Mouse (Mus musculus): Measurements from ENCODE around the gene Prdm2. TPM values are rescaled to one million over a fixed set of nuclear protein-coding genes. Genes with fewer than 3 reads are reported as not detected.

Gene Prdm2
- total and polyA plus RNA-seq, 2 experiments from 2014 or later = 10.9 to 19.1 TPM

DNA sequence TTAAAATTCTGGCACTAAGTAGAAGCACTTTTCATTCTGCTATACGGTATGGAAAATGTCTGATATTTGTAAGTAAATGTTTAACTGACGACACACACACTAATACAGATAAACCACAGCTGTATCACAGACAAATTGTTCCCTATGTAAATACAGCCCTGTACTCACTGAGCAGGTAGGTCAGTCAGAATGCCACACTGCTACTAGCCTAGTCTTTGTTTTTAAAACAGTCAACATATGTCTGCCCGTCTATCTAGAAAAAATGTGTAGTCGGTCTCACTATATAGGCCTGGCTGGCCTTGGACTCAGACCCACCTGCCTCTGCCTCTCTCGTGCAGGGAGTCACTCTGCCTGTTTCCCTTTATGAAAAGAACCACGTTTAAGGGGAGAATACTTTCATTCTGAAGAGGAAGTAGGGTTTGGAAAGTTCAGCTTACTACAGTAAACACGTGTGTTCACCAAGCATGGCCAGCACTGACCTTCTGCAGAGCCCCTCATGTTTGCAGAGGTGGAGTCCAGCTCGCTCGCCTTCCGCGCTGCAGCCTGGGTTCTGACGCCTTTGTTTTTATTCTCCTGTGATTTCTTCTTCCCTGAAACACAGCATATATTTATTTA lies 71.0 kb downstream of the Prdm2 start:
- no peak overlapping the region for H3K4me2 ChIP-seq (ENCODE audit: low read depth, low read length, poor library complexity, severe bottlenecking)
- no peak for DNase-seq (ENCODE audit: low spot score)
- no peak for ATAC-seq (ENCODE audit: low FRiP score)
- no peak overlapping the region for H3K4me3 ChIP-seq (ENCODE audit: low read depth, low read length)
- H3K4me1 ChIP-seq (ENCODE audit: insufficient read depth, low read length) = no peaks in the 10 kb centered on the region
- H3K27me3 ChIP-seq (ENCODE audit: insufficient read depth, low read length) = no peaks in the 10 kb centered on the region
- no peaks in the 10 kb centered on the region for H3K9me3 ChIP-seq (ENCODE audit: low read length)
- no peak overlapping the region for H3K27ac ChIP-seq (ENCODE audit: low read depth, low read length)
- WGBS = 80% methylated on average over 12 of the region's 12 CpGs
- no peak overlapping the region for H3K9ac ChIP-seq (replicated peaks; ENCODE audit: low read length, poor library complexity, severe bottlenecking)
- 0 out of 2 replicates have a peak, but pooled peaks cover 2% of the 10 kb centered on the region for H3K36me3 ChIP-seq (ENCODE audit: insufficient read depth, low read length)
- TF ChIP-seq CTCF (IDR thresholded peaks at IDR 0.05) = no peak

DNA sequence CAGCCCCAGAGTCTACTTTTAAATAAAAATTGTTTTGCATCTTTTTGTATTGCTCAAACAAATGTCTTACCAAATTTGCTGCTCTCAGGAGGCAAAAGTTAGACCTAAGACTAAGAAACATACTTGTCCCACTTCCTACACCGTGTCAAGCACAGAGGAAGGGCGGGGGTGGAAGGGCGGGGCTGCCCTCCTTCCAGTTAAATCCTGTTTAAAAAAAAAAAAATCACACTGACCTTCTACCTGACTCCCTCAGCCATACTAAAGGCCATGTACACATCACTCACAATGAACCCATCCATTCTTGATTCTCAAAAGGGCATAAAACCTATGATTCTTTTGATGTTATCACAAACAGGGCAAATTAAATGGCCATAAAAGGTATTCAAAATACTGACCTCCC lies 71.9 kb downstream of the Prdm2 start:
- Histone ChIP-seq H3K9me3 (ENCODE audit: low read length) (no peaks in the 10 kb centered on the region), H3K9ac (replicated peaks; ENCODE audit: low read length, poor library complexity, severe bottlenecking) (no peak overlapping the region), H3K27ac (ENCODE audit: low read depth, low read length) (no peak overlapping the region), H3K27me3 (ENCODE audit: insufficient read depth, low read length) (no peaks in the 10 kb centered on the region), H3K4me2 (ENCODE audit: low read depth, low read length, poor library complexity, severe bottlenecking) (no peak overlapping the region), H3K4me1 (ENCODE audit: insufficient read depth, low read length) (no peaks in the 10 kb centered on the region), H3K36me3 (ENCODE audit: insufficient read depth, low read length) (peaks cover 3% of the 10 kb centered on the region), H3K4me3 (ENCODE audit: low read depth, low read length) (no peak overlapping the region)
- DNase-seq (ENCODE audit: low spot score) = no peak
- no peak for TF ChIP-seq CTCF (IDR thresholded peaks at IDR 0.05)
- WGBS = 91% methylated on average over 3 of the region's 3 CpGs
- ATAC-seq (ENCODE audit: low FRiP score) = no peak

DNA sequence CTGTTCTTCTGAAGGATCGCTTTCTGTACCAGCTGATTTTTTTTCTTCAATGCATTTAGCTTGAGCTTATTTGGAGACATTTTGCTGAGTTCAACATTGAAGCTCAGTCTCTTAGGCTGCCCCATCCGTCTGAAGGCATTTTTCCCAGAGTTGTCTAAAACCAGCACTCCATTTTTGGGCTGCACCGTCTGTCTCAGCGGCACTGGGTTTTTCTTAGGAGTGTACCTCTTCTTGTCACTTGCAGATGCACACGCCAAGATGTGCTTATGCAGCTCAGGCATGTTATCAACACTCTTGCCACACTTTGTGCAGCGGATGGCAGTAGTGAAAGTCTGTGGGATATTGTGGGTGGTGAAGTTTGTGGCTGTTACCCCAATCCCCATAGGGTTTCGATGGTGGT lies 80.4 kb downstream of the Prdm2 start:
- Histone ChIP-seq H3K9me3 (ENCODE audit: low read length) (no peaks in the 10 kb centered on the region), H3K27ac (ENCODE audit: low read depth, low read length) (no peak overlapping the region), H3K36me3 (ENCODE audit: insufficient read depth, low read length) (peaks cover 55% of the 10 kb centered on the region), H3K27me3 (ENCODE audit: insufficient read depth, low read length) (no peaks in the 10 kb centered on the region), H3K4me3 (ENCODE audit: low read depth, low read length) (no peak overlapping the region), H3K9ac (replicated peaks; ENCODE audit: low read length, poor library complexity, severe bottlenecking) (no peak overlapping the region), H3K4me1 (ENCODE audit: insufficient read depth, low read length) (no peaks in the 10 kb centered on the region), H3K4me2 (ENCODE audit: low read depth, low read length, poor library complexity, severe bottlenecking) (no peak overlapping the region)
- no peak for TF ChIP-seq CTCF (IDR thresholded peaks at IDR 0.05)
- ATAC-seq (ENCODE audit: low FRiP score) (no peak), DNase-seq (ENCODE audit: low spot score) (no peak)
- 94% methylated on average over 7 of the region's 7 CpGs for WGBS

DNA sequence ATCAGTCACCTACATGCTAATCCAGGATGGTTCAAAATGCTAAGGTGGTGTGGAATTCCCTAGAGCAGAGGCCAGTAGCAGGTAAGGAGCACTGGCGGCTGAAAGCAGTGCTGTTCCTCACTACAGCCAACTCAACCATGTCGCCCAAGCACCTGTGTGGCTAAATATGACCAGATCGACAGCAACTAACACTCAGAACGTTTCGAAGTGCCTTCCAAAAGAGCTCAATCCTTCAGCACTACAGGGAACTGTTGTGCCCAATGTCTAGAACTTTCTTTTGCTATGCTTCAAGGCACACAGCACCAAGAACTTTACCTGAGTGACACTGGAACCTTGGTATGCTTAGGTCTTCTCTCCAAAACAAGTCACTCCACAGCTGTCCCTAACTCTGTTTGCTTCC lies 82.4 kb downstream of the Prdm2 start:
- DNase-seq (ENCODE audit: low spot score) = no peak
- no peak for ATAC-seq (ENCODE audit: low FRiP score)
- Histone ChIP-seq H3K9ac (replicated peaks; ENCODE audit: low read length, poor library complexity, severe bottlenecking) (no peak overlapping the region), H3K4me2 (ENCODE audit: low read depth, low read length, poor library complexity, severe bottlenecking) (no peak overlapping the region), H3K27ac (ENCODE audit: low read depth, low read length) (no peak overlapping the region), H3K27me3 (ENCODE audit: insufficient read depth, low read length) (no peaks in the 10 kb centered on the region), H3K4me1 (ENCODE audit: insufficient read depth, low read length) (no peaks in the 10 kb centered on the region), H3K4me3 (ENCODE audit: low read depth, low read length) (no peak overlapping the region), H3K9me3 (ENCODE audit: low read length) (no peaks in the 10 kb centered on the region), H3K36me3 (ENCODE audit: insufficient read depth, low read length) (peaks cover 54% of the 10 kb centered on the region)
- TF ChIP-seq CTCF (IDR thresholded peaks at IDR 0.05) = no peak
- 94% methylated on average over 5 of the region's 5 CpGs for WGBS

DNA sequence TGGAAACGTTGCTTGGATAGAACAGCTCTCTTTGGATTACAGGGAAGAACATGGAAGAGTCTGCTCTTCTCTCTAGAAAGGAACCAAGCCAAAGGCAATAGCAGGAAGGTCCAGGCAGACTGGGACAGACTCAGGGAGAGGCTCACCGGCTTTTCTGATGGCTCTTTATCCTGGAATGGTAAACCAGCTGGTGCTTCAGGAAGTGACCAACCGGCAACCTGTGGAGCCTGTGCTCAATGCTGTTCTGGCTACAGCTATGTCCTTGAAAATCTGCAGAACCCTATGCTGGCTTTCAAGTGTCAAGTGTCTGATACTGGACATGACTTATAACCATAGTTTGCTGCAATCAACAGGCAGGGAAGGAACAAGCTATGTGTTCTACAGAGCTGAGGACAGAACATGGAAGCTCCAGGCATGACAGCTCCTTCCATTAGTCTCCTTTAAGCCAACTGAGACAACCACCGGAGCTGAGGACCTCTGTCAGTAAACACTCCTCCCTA lies 83.5 kb downstream of the Prdm2 start:
- ATAC-seq (ENCODE audit: low FRiP score) (no peak), DNase-seq (ENCODE audit: low spot score) (no peak)
- Histone ChIP-seq H3K27ac (ENCODE audit: low read depth, low read length) (no peak overlapping the region), H3K9me3 (ENCODE audit: low read length) (no peaks in the 10 kb centered on the region), H3K27me3 (ENCODE audit: insufficient read depth, low read length) (no peaks in the 10 kb centered on the region), H3K4me2 (ENCODE audit: low read depth, low read length, poor library complexity, severe bottlenecking) (no peak overlapping the region), H3K4me3 (ENCODE audit: low read depth, low read length) (no peak overlapping the region), H3K4me1 (ENCODE audit: insufficient read depth, low read length) (no peaks in the 10 kb centered on the region), H3K9ac (replicated peaks; ENCODE audit: low read length, poor library complexity, severe bottlenecking) (no peak overlapping the region), H3K36me3 (ENCODE audit: insufficient read depth, low read length) (peaks cover 43% of the 10 kb centered on the region)
- no peak for TF ChIP-seq CTCF (IDR thresholded peaks at IDR 0.05)
- WGBS = 88% methylated on average over 4 of the region's 4 CpGs

DNA sequence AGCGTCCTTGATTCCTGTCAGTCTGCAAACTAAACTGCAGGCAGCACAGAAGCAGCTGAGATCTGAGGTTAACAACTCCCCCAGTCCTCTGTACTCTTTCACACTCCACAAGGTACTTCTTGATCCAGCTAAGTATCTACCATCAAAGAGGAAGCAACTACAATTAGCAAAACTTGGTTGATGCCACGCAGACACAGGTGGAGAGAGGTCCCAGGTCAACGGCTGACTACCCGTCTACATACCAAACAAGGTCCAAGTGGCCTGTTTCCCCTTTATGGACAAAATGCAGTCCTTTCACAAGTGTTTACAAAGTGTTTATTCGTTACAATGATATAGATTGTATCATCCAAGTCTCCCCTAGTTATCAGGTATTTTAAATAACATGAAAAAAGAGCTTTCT lies 85.6 kb downstream of the Prdm2 start:
- Histone ChIP-seq H3K9me3 (ENCODE audit: low read length) (no peaks in the 10 kb centered on the region), H3K27me3 (ENCODE audit: insufficient read depth, low read length) (no peaks in the 10 kb centered on the region), H3K27ac (ENCODE audit: low read depth, low read length) (no peak overlapping the region), H3K4me1 (ENCODE audit: insufficient read depth, low read length) (no peaks in the 10 kb centered on the region), H3K9ac (replicated peaks; ENCODE audit: low read length, poor library complexity, severe bottlenecking) (no peak overlapping the region), H3K4me2 (ENCODE audit: low read depth, low read length, poor library complexity, severe bottlenecking) (no peak overlapping the region), H3K4me3 (ENCODE audit: low read depth, low read length) (no peak overlapping the region), H3K36me3 (ENCODE audit: insufficient read depth, low read length) (peaks cover 22% of the 10 kb centered on the region)
- ATAC-seq (ENCODE audit: low FRiP score) (no peak), DNase-seq (ENCODE audit: low spot score) (no peak)
- no peak for TF ChIP-seq CTCF (IDR thresholded peaks at IDR 0.05)
- WGBS = 94% methylated on average over 5 of the region's 5 CpGs

All from midbrain, postnatal 0 days (tissue).